Mouse (Mus musculus) stomach, embryonic 15.5 days (tissue): Measurements from ENCODE around the gene Cxcl1. TPM values are rescaled to one million over a fixed set of nuclear protein-coding genes. Genes with fewer than 3 reads are reported as not detected.

ENCODE experiments used
- ATAC-seq: fragments of 200-750 bp; cut with Nextera tagmentation; 2 replicates; pipeline ENCODE4 v1.8.0; 2017; ENCODE audit warnings: low read depth, moderate number of reproducible peaks, moderate TSS enrichment; ENCODE audit not compliant: insufficient read depth, low FRiP score
- H3K27ac ChIP-seq: fragments of 300-500 bp; sonication (generic); 2 replicates; pipeline ENCODE4 v1.5.1; 2015; ENCODE audit warnings: mild to moderate bottlenecking, inconsistent platforms
- H3K27me3 ChIP-seq: fragments of 300-500 bp; sonication (generic); replicated peaks from 2 replicates; pipeline ENCODE4 v1.6.1; 2015; ENCODE audit warnings: inconsistent platforms
- H3K36me3 ChIP-seq: fragments of 300-500 bp; sonication (generic); 2 replicates; pipeline ENCODE4 v1.6.1; 2015; ENCODE audit warnings: inconsistent platforms
- H3K4me1 ChIP-seq: fragments of 300-500 bp; sonication (generic); 2 replicates; pipeline ENCODE4 v1.6.1; 2015; ENCODE audit warnings: inconsistent platforms
- H3K4me2 ChIP-seq: fragments of 300-500 bp; sonication (generic); 2 replicates; pipeline ENCODE4 v1.6.1; 2015; ENCODE audit warnings: mild to moderate bottlenecking, inconsistent platforms
- H3K4me3 ChIP-seq: fragments of 300-500 bp; sonication (generic); replicated peaks from 2 replicates; pipeline ENCODE4 v1.5.1; 2015; ENCODE audit warnings: inconsistent platforms
- H3K9ac ChIP-seq: fragments of 300-500 bp; sonication (generic); 2 replicates; pipeline ENCODE4 v1.6.1; 2015; ENCODE audit warnings: inconsistent platforms
- H3K9me3 ChIP-seq: fragments of 300-500 bp; sonication (generic); 2 replicates; pipeline ENCODE4 v1.6.1; 2016; ENCODE audit warnings: inconsistent platforms
- WGBS: fragments of 180-500 bp; shearing (Covaris S2); methylation state at CpG from one replicate; pipeline ENCODE4 v1.1.7; 2015; 5-methylcytosine and 5-hydroxymethylcytosine counted together
- polyA plus RNA-seq: library from polyadenylated mRNA; unstranded; fragments of >200 nt; fragmentation: Nextera tagmentation; extraction: Ambion mirVana; gene quantifications from 2 replicates; pipeline ENCODE4 v1.2.1, GENCODE M21; 2015

The Cxcl1 gene
- polyA plus RNA-seq, 1 experiment from 2014 or later = 0.85 TPM

- 72% methylated on average over 3 of the region's 3 CpGs for WGBS
- no peak for ATAC-seq
- H3K27me3 ChIP-seq = 0 out of 2 replicates have a peak, but pooled peaks cover under 1% of the 10 kb centered on the region
- H3K9me3 ChIP-seq = no peaks in the 10 kb centered on the region
- H3K27ac ChIP-seq = no peak overlapping the region
- H3K4me1 ChIP-seq = 0 out of 2 replicates have a peak, but pooled peaks cover 4% of the 10 kb centered on the region
- no peak overlapping the region for H3K4me2 ChIP-seq
- no peak overlapping the region for H3K4me3 ChIP-seq
- no peaks in the 10 kb centered on the region for H3K36me3 ChIP-seq
- no peak overlapping the region for H3K9ac ChIP-seq
These were observed 6.4 kb downstream of the Cxcl1 start for GRCm38 (mm10) chr5:90897429-90897828.

DNA sequence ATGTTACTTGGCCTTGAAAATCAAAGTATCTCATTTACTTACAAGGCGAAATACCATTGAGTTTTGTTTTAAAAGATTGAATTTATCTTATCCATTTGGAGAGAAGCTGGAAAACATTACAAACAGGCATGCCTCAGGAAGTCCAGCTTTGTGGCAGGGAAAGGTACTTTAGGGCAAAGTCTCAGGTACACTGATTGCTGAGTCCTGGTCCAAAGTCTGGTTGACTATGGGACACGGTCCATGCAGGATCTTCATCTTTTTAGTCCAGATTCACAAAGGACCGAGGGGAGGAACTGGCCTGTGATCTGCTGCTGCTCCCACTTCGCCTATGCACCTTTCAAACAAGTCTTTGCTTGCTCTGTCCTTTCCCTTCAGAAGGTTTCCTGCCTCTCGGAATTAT, 8.3 kb downstream of the Cxcl1 start:
- ATAC-seq = no peak
- no peak overlapping the region for H3K9ac ChIP-seq
- no peaks in the 10 kb centered on the region for H3K36me3 ChIP-seq
- 82% methylated on average over 5 of the region's 5 CpGs for WGBS
- H3K4me2 ChIP-seq = no peak overlapping the region
- H3K4me1 ChIP-seq = peaks cover 9% of the 10 kb centered on the region; the same call in 1 of the 2 replicates
- no peaks in the 10 kb centered on the region for H3K9me3 ChIP-seq
- H3K4me3 ChIP-seq = no peak overlapping the region
- H3K27ac ChIP-seq = no peak overlapping the region
- peaks cover 14% of the 10 kb centered on the region; the same call in 1 of the 2 replicates for H3K27me3 ChIP-seq

DNA sequence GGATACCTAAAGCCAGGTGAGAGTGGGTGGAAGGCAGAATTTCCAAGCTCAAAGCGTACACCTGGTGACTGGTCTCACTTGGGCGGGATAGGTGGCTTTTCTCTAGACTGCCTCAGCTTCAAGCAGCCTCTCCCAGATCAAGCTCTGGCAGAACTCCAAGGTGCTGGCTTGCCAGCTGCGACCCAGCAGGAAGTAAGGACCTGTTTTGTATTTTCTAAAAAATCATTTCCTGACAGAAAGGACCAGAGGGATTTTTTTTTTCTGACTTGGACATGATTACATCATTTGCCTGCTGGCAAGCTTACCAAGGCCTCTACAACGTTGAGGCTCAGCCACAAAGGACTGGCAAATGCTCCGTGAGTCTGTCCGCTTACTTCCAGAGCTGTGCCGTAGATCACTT, 9.1 kb downstream of the Cxcl1 start:
- Histone ChIP-seq H3K9ac (no peak overlapping the region), H3K27ac (no peak overlapping the region), H3K36me3 (no peaks in the 10 kb centered on the region), H3K27me3 (peaks cover 21% of the 10 kb centered on the region), H3K4me3 (no peak overlapping the region), H3K4me1 (peaks cover 9% of the 10 kb centered on the region; the same call in 1 of the 2 replicates), H3K4me2 (no peak overlapping the region), H3K9me3 (no peaks in the 10 kb centered on the region)
- 46% methylated on average over 7 of the region's 7 CpGs for WGBS
- no peak for ATAC-seq

DNA sequence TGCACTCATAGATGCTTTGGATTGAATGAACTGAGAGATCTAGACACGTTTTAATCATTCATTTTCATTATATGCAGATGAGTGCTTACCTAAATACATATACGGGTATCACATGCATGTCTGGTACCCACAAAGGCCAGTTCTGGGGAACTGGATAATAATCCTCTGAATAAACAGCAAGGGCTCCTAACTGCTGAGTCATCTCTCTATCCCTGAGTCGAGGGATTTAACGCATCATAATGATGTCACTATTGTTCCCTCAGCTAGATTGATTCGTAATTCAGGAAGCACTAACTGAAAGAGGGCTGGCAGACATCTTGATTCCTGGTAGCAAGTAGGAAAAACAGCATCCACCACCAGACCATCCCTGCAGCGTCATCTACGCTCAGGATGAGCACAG, 9.6 kb downstream of the Cxcl1 start:
- H3K27me3 ChIP-seq = peaks cover 21% of the 10 kb centered on the region
- H3K36me3 ChIP-seq = no peaks in the 10 kb centered on the region
- H3K9me3 ChIP-seq = no peaks in the 10 kb centered on the region
- ATAC-seq = no peak
- no peak overlapping the region for H3K27ac ChIP-seq
- no peak overlapping the region for H3K4me3 ChIP-seq
- WGBS = 71% methylated on average over 7 of the region's 7 CpGs
- H3K4me2 ChIP-seq = no peak overlapping the region
- H3K9ac ChIP-seq = no peak overlapping the region
- peaks cover 9% of the 10 kb centered on the region; the same call in 1 of the 2 replicates for H3K4me1 ChIP-seq

- no peaks in the 10 kb centered on the region for H3K9me3 ChIP-seq
- WGBS = 12% methylated on average over 10 of the region's 10 CpGs
- peak overlapping the region; percentile 71 for H3K4me2 ChIP-seq
- no peak overlapping the region for H3K9ac ChIP-seq
- peak overlapping the region; percentile 30 for H3K4me3 ChIP-seq
- peaks cover 9% of the 10 kb centered on the region; the same call in 1 of the 2 replicates for H3K4me1 ChIP-seq
- peaks cover 21% of the 10 kb centered on the region for H3K27me3 ChIP-seq
- ATAC-seq = no peak
- H3K36me3 ChIP-seq = no peaks in the 10 kb centered on the region
- no peak overlapping the region for H3K27ac ChIP-seq
These were observed 11.6 kb downstream of the Cxcl1 start for GRCm38 (mm10) chr5:90902380-90903260.

GRCm38 (mm10) chr5:90903339-90904020, 12.4 kb downstream of the Cxcl1 start, which contains the start of gene Cxcl2:
Gene Cxcl2, plus strand, starts transcription at chr5:90903871.
- H3K4me2 ChIP-seq = peak within 1 kb of the TSS; percentile 71
- H3K4me1 ChIP-seq = peaks cover 9% of the 10 kb centered on the region; the same call in 1 of the 2 replicates
- H3K36me3 ChIP-seq = no peaks in the 10 kb centered on the region
- H3K27me3 ChIP-seq = peaks cover 21% of the 10 kb centered on the region
- H3K4me3 ChIP-seq = peak within 1 kb of the TSS; percentile 30
- no peak within 1 kb of the TSS for H3K9ac ChIP-seq
- peak; percentile 56; the same call in 1 of the 2 replicates for ATAC-seq
- no peak within 1 kb of the TSS for H3K27ac ChIP-seq
- WGBS = 9% methylated on average over 22 of the region's 22 CpGs
- H3K9me3 ChIP-seq = no peaks in the 10 kb centered on the region

GRCm38 (mm10) chr5:90908983-90909382, 17.9 kb downstream of the Cxcl1 start:
- no peak overlapping the region for H3K9ac ChIP-seq
- H3K4me1 ChIP-seq = no peaks in the 10 kb centered on the region
- no peak overlapping the region for H3K27ac ChIP-seq
- WGBS = 3% methylated on average over 2 of the region's 2 CpGs
- H3K4me3 ChIP-seq = no peak overlapping the region
- H3K27me3 ChIP-seq = peaks cover 11% of the 10 kb centered on the region
- no peaks in the 10 kb centered on the region for H3K9me3 ChIP-seq
- no peak overlapping the region for H3K4me2 ChIP-seq
- no peak for ATAC-seq
- H3K36me3 ChIP-seq = no peaks in the 10 kb centered on the region

GRCm38 (mm10) chr5:90919495-90919894, 28.5 kb downstream of the Cxcl1 start:
- H3K9ac ChIP-seq = no peak overlapping the region
- no peaks in the 10 kb centered on the region for H3K4me1 ChIP-seq
- H3K27me3 ChIP-seq = no peaks in the 10 kb centered on the region
- no peak for ATAC-seq
- 79% methylated on average over 2 of the region's 2 CpGs for WGBS
- H3K4me3 ChIP-seq = no peak overlapping the region
- H3K4me2 ChIP-seq = no peak overlapping the region
- H3K36me3 ChIP-seq = no peaks in the 10 kb centered on the region
- no peak overlapping the region for H3K27ac ChIP-seq
- no peaks in the 10 kb centered on the region for H3K9me3 ChIP-seq

GRCm38 (mm10) chr5:90922958-90923357, 31.9 kb downstream of the Cxcl1 start:
- Histone ChIP-seq H3K9me3 (no peaks in the 10 kb centered on the region), H3K4me1 (no peaks in the 10 kb centered on the region), H3K27ac (no peak overlapping the region), H3K36me3 (no peaks in the 10 kb centered on the region), H3K27me3 (no peaks in the 10 kb centered on the region), H3K9ac (no peak overlapping the region), H3K4me3 (no peak overlapping the region), H3K4me2 (no peak overlapping the region)
- 86% methylated on average over 4 of the region's 4 CpGs for WGBS
- ATAC-seq = no peak

DNA sequence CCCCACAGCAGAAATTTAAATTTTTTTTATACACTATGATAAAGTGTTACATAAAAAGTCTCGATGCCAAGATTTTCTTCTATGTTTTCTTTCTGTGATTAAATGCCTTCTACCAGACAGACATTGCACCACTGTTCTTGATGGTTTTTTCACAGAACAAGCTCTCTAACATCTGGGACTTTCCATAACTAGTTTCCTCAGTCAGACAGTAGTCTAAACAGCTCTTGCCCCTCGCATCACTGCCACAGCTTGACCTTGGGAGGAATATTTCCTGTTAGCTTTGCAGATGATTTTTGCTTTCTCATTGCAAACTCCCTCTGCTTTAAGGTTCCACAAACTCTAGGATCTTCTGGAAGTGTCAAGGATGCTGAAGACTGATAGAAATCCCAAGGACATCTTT, 39.5 kb downstream of the Cxcl1 start:
- 0 out of 2 replicates have a peak, but pooled peaks have one; percentile 4 for ATAC-seq
- Histone ChIP-seq H3K4me3 (peak overlapping the region; percentile 74), H3K4me2 (peak overlapping the region; percentile 63), H3K27ac (peak overlapping the region; percentile 97), H3K9ac (no peak overlapping the region), H3K9me3 (no peaks in the 10 kb centered on the region), H3K4me1 (peaks cover 4% of the 10 kb centered on the region; the same call in 1 of the 2 replicates), H3K36me3 (no peaks in the 10 kb centered on the region), H3K27me3 (no peaks in the 10 kb centered on the region)
- WGBS = 27% methylated on average over 2 of the region's 2 CpGs

DNA sequence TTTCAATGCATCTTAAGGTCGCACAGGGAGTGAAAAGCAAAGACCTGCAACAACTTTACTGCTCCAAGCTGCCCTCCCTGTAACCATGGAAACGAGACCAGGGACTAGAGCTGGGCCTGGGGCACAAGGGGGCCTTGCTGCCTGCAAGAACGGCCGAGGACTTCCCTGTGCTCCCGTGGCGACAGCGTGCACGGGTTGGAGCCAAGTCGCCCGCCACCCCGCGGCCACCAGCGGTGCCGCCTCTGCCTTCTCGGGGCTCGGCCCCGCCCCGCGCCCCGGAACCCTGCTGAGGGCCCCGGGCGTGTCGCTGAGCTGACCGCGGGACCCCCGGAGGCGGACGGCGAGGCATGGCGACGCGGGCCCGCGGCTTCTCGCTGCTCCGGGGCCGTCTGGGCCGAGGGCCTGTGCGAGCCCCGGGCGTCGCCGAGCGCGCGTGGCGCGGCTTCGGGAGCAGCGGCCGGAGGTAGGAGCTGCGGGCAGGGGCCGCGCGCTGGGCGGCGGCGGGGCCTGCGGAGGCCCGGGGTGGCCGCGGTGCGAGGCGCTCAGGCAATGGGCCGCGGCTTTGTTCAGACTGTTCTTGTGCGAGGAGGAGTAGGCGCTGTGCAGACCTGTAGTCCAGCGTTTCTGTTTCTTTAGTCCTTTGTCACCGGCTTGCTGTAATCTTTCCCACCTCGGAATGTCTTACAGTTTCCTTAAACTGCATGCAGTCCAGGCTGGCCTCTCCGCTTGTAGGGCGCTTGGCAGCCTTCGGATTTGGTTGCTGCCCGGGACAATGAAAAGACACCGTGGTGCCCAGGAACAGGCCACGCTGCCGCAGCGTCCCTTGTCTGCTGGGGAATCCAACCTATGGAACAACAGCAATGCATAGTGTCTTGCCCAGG, 40.2 kb downstream of the Cxcl1 start, which contains the start of gene Mthfd2l:
Gene Mthfd2l (plus strand): TSS at position 147 of the 881 bp plus-strand sequence.
- peak within 1 kb of the TSS; percentile 81 for H3K9ac ChIP-seq
- no peaks in the 10 kb centered on the region for H3K9me3 ChIP-seq
- no peaks in the 10 kb centered on the region for H3K36me3 ChIP-seq
- ATAC-seq = peak; percentile 98
- H3K4me3 ChIP-seq = peak within 1 kb of the TSS; percentile 74
- under 1% methylated on average over 76 of the region's 79 CpGs for WGBS
- H3K4me1 ChIP-seq = peaks cover 4% of the 10 kb centered on the region; the same call in 1 of the 2 replicates
- peak within 1 kb of the TSS; percentile 63 for H3K4me2 ChIP-seq
- H3K27ac ChIP-seq = peak within 1 kb of the TSS; percentile 97
- no peaks in the 10 kb centered on the region for H3K27me3 ChIP-seq
